Mouse (Mus musculus): ENCODE data around the gene Sos2. TPM values are rescaled to one million over a fixed set of nuclear protein-coding genes. Genes with fewer than 3 reads are reported as not detected.

Gene Sos2
- polyA plus RNA-seq (2016; fragmentation: Nextera tagmentation; extraction: Ambion mirVana) = 8.9 and 11.0 TPM in 2 replicates

DNA sequence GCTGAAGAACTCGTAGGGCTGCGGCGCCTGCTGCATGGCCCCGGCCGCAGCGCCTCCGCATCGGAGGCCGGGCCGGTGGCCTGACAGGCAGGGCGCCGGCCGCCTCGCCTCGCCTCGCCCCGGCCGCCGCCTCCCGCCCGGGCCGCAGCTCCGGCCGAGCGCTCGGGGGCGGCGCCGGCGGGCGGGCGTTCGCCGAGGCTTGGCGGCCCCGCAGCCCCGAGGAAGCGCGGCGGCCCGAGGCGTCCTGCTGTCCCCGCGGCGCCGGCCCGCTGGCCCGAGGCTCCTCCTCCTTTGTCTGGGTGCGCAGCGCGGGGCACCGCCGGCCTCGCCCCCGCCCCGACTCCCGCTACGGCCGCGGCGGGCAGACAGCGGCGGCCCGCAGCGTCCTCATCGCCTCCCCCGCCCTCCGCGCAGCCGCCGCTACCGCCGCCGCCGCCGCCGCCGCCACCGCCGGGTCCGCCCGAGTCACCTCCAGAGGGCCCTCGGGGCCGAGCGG lies at the start of gene Sos2:
Sos2 (minus strand) TSS at position 287 of the 496 bp plus-strand sequence.
- Histone ChIP-seq H3K9ac (peak within 1 kb of the TSS; percentile 94), H3K9me3 (no peaks in the 10 kb centered on the region), H3K27ac (peak within 1 kb of the TSS; percentile 96), H3K4me2 (peak within 1 kb of the TSS; percentile 80), H3K27me3 (no peaks in the 10 kb centered on the region), H3K4me1 (peaks cover 15% of the 10 kb centered on the region), H3K4me3 (replicated peaks) (peak within 1 kb of the TSS; percentile 93), H3K36me3 (replicated peaks) (no peaks in the 10 kb centered on the region)
- WGBS = 0% methylated on average over 29 of the region's 85 CpGs
- ATAC-seq (ENCODE audit: low FRiP score) = peak; percentile 74

DNA sequence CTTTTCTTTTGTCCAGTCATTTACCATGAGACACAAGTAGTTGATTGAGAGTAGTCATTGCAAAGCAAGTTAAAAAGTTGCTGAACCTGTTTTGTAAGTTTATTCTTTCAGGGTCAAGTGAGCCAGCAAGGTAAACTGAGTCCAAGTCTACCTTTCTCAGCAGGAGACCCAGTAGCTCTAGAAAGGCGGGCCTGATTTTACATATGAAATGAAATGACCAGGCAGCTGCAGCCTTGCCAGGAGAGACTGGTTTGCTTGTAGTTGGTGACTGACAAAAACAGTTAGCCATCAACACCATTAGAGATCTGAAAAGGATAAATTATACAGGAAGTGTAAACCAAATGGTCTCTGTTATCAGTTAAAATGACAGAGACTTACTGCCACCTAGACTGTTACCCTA lies 48.7 kb upstream of the Sos2 start:
- no peak overlapping the region for H3K4me3 ChIP-seq (replicated peaks)
- no peak for ATAC-seq (ENCODE audit: low FRiP score)
- H3K9ac ChIP-seq = no peak overlapping the region
- no peaks in the 10 kb centered on the region for H3K9me3 ChIP-seq
- H3K4me1 ChIP-seq = peaks cover 5% of the 10 kb centered on the region; the same call in 1 of the 2 replicates
- H3K27me3 ChIP-seq = no peaks in the 10 kb centered on the region
- 90% methylated on average over 1 of the region's 1 CpGs for WGBS
- H3K4me2 ChIP-seq = no peak overlapping the region
- H3K27ac ChIP-seq = no peak overlapping the region
- H3K36me3 ChIP-seq (replicated peaks) = no peaks in the 10 kb centered on the region

DNA sequence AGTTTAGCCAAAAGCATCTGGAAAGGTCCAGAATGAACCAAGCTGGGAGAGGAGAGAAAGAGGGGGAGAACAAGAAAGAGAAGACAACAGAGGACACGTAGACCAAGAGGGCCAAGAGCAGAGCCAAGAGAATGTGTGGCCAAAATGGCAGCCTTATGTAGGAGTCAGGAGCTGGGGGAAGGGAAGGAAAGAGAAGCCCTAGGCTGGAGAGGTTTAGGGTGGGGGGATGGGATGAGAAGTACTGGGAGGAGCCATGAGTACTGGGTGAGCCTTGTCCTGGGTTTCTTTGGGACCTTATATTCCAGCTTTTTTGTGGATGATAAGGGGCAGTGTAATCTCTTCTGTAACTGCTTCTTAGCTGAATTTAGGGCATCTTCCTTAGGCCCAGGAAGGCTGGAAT lies 47.6 kb upstream of the Sos2 start:
- peaks cover 8% of the 10 kb centered on the region; the same call in 1 of the 2 replicates for H3K4me1 ChIP-seq
- H3K27ac ChIP-seq = no peak overlapping the region
- H3K9ac ChIP-seq = no peak overlapping the region
- H3K27me3 ChIP-seq = no peaks in the 10 kb centered on the region
- H3K36me3 ChIP-seq (replicated peaks) = no peaks in the 10 kb centered on the region
- WGBS = 95% methylated on average over 1 of the region's 1 CpGs
- no peak overlapping the region for H3K4me3 ChIP-seq (replicated peaks)
- ATAC-seq (ENCODE audit: low FRiP score) = no peak
- no peak overlapping the region for H3K4me2 ChIP-seq
- no peaks in the 10 kb centered on the region for H3K9me3 ChIP-seq

DNA sequence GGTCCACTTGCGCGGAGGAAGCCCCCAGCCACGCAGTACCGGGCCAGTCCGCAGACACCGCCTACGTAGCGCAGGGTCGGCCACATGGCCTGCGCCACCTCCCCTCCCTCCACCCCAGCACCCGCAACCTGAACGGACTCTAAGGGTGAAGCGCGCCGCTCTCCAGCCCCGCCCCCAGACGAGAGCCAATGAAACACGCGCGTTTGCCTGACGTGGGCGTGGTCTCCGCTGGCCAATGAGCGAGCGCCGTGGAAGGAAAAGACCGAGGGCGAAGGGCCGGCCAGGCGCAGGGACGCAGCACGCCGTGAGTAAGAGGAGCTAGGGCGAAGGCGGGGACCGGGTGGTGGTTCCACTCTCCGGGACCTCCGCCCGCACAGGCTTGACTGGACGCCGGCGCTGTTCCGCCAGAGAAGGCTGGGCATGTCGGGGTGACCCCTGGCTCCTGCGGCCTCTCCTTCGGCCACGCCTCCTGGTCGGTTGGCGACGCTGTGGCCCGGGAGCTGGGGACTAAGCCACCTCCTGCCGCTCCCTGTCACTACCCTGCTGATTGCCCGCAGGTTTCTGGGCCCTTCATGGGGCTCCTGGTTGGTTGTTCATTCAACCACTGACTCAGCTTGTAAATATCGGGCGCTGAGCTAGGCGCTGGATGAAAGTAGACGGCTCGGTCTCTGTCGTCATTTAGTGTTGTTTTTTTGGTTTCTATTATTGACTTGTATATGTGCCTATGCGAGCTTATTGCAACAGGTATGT lies 43.2 kb upstream of the Sos2 start, which contains the start of the genes L2hgdh and Atp5s:
L2hgdh (minus strand) TSS at position 163 of the 750 bp plus-strand sequence.
Atp5s (plus strand) TSS at position 240 of the 750 bp plus-strand sequence.
- Histone ChIP-seq H3K9me3 (peaks cover 4% of the 10 kb centered on the region), H3K4me1 (peaks cover 18% of the 10 kb centered on the region), H3K27ac (peak within 1 kb of the TSS; percentile 80), H3K4me2 (peak within 1 kb of the TSS; percentile 75), H3K9ac (peak within 1 kb of the TSS; percentile 73), H3K36me3 (replicated peaks) (peaks cover 11% of the 10 kb centered on the region), H3K27me3 (no peaks in the 10 kb centered on the region), H3K4me3 (replicated peaks) (peak within 1 kb of the TSS; percentile 70)
- WGBS = under 1% methylated on average over 60 of the region's 60 CpGs
- ATAC-seq (ENCODE audit: low FRiP score) = peak; percentile 98

DNA sequence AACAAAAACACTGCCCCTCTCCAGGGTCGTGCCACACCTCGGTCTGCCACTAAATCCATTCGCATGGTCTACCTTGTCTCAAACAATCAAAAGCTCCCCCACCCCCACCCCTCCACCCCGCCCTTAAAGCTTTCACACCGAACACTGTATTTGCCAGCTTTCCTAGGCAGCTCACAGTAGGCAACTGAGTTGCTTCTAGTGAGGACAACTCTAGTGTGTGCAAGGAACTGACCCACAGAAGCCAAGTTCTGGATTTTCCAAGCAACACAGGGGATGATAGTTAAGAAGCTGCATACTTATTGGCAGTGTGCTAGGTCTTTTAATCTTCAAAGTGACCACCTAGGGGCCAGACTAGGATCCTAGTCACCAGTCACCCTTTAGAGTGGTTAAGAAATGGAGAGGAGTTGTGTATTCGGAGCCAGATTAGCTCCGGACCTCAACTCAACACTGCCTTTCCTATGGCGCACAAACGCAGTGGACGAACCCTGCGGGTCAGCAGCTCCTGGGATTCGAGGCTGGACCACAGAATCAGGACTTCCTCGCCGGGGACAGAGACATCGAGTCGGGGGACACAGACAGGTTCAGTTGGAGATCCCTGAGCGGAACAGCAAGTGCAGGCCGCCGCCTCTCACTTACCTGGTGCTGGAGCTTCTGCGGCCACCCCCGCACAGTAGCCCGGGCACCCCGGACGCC lies 42.5 kb upstream of the Sos2 start:
- peak; percentile 9; the same call in 1 of the 2 replicates for ATAC-seq (ENCODE audit: low FRiP score)
- peak overlapping the region; percentile 70 for H3K4me3 ChIP-seq (replicated peaks)
- H3K36me3 ChIP-seq (replicated peaks) = peaks cover 18% of the 10 kb centered on the region
- peak overlapping the region; percentile 73 for H3K9ac ChIP-seq
- no peaks in the 10 kb centered on the region for H3K27me3 ChIP-seq
- H3K9me3 ChIP-seq = peaks cover 11% of the 10 kb centered on the region
- H3K4me1 ChIP-seq = peaks cover 18% of the 10 kb centered on the region
- WGBS = 2% methylated on average over 24 of the region's 24 CpGs
- no peak overlapping the region for H3K27ac ChIP-seq
- peak overlapping the region; percentile 75 for H3K4me2 ChIP-seq

DNA sequence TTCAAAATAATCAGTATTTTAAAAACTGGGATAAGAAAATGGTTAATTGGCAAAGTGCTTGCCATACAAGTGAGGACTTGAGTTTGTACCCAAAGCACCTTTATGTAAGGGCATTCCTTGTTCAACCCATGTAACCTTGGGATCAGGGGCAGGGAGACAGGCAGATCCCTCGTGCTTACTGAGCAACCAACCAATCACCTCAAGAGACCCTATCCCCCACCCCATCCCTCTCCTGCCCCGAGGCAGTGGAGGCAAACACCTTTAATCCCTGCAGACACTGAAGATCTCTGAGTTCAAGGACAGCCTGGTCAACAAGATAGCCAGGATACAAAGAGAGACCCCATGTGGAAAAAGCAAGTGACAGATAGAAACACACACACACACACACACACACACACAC lies 41.7 kb upstream of the Sos2 start:
- Histone ChIP-seq H3K36me3 (replicated peaks) (peaks cover 22% of the 10 kb centered on the region), H3K9me3 (peaks cover 15% of the 10 kb centered on the region), H3K9ac (0 out of 2 replicates have a peak overlapping the region, but pooled peaks have one; percentile 73), H3K4me3 (replicated peaks) (peak overlapping the region; percentile 70), H3K27ac (no peak overlapping the region), H3K4me2 (peak overlapping the region; percentile 75), H3K27me3 (no peaks in the 10 kb centered on the region), H3K4me1 (peaks cover 18% of the 10 kb centered on the region)
- ATAC-seq (ENCODE audit: low FRiP score) = no peak
- WGBS = 55% methylated on average over 2 of the region's 2 CpGs

DNA sequence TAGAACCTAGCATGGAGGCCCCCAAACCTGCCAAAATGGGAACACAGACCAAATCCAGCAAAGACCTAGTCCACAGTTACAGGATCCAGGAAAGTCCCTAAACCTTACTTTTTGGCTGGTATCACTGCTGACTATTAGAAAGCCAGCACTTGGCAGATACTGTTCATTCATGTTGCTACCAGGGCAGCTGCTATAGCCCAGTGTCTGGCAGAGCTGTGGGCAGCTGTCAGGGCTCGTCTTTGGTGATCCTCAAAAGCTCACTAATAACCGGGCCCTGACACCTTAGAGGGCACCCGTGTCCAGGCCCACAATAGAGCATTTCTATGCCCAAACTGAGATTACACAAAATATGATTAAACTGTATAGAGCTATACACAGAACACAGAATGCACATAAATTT lies 41.2 kb upstream of the Sos2 start:
- 91% methylated on average over 3 of the region's 3 CpGs for WGBS
- no peak overlapping the region for H3K4me2 ChIP-seq
- H3K9me3 ChIP-seq = peaks cover 19% of the 10 kb centered on the region
- no peak overlapping the region for H3K9ac ChIP-seq
- no peaks in the 10 kb centered on the region for H3K27me3 ChIP-seq
- peaks cover 18% of the 10 kb centered on the region for H3K4me1 ChIP-seq
- no peak for ATAC-seq (ENCODE audit: low FRiP score)
- no peak overlapping the region for H3K27ac ChIP-seq
- H3K36me3 ChIP-seq (replicated peaks) = peaks cover 27% of the 10 kb centered on the region
- H3K4me3 ChIP-seq (replicated peaks) = no peak overlapping the region

DNA sequence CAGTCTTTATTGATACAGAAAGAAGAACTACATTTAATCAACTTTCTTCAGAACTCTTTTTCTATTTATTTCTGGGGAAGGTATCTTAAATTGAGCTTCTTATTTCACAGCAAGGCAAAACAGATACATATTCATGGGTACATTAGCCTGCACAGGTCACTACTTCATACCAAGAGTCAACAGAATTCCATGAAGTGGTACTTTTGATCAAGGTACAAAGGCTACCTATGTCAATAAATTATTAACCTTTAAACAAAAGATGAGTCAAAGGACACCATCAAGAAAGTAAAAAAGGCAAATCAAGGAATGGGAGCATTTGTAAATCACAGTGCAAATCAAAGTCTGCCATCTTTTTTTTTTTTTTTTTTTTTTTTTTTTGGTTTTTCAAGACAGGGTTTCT lies 32.0 kb upstream of the Sos2 start:
- Histone ChIP-seq H3K4me3 (replicated peaks) (no peak overlapping the region), H3K27me3 (no peaks in the 10 kb centered on the region), H3K9ac (no peak overlapping the region), H3K36me3 (replicated peaks) (peaks cover 19% of the 10 kb centered on the region), H3K27ac (no peak overlapping the region), H3K4me2 (no peak overlapping the region), H3K9me3 (peaks cover 4% of the 10 kb centered on the region; the same call in 1 of the 2 replicates), H3K4me1 (no peaks in the 10 kb centered on the region)
- ATAC-seq (ENCODE audit: low FRiP score) = no peak

DNA sequence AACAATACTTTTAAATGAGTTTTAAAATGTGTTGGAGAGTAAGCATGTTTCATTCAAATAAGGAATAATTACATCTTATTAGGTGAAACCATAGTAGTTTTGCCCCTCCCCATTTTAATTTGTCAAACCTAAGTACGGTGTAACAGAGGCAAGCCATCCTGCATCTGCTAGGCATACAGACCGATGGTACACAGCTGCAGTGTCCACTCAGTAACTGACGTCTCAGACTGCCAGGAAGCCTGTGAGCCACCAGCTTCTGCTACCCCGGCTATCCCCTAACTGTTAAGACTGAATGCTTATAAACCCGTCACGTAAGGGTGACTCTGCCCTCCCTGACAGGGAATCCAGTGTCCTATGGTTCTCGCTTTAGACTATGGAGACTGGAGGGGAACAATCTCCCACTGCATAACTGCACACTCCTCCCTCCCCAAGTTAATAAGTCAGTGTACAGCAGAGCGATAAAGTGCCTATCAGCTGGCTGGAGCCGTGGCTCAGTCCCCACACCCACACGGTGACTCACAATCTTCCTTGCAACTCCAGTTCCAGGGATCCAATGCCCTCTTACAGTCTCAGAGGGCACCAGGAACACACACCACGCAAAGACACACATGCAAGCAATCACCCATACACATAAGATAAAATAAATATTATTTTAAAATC lies 23.3 kb upstream of the Sos2 start:
- Histone ChIP-seq H3K4me2 (no peak overlapping the region), H3K9me3 (no peaks in the 10 kb centered on the region), H3K9ac (no peak overlapping the region), H3K27ac (no peak overlapping the region), H3K36me3 (replicated peaks) (peaks cover 4% of the 10 kb centered on the region; the same call in 1 of the 2 replicates), H3K27me3 (no peaks in the 10 kb centered on the region), H3K4me1 (no peaks in the 10 kb centered on the region), H3K4me3 (replicated peaks) (no peak overlapping the region)
- ATAC-seq (ENCODE audit: low FRiP score) = no peak
- 93% methylated on average over 11 of the region's 11 CpGs for WGBS

DNA sequence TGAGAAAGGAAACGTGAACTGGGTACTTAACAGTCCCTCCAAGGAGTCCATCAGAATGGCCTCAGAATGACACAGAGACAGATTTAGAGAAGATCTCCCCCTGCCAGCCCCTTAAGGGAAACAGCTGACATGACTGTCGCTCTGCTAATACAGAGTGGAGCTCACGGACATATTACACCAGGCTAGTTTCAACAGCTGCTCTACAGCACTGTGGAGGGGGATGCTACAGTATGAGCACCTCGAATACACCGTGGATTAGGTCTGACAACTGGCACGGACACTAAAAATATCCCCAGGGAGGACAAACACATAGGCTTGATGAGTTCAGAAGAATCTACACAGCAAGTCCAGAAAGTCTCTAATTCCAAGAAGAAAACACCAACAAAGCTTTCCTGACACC lies 16.7 kb upstream of the Sos2 start:
- WGBS = 91% methylated on average over 6 of the region's 6 CpGs
- Histone ChIP-seq H3K27ac (no peak overlapping the region), H3K27me3 (no peaks in the 10 kb centered on the region), H3K4me3 (replicated peaks) (no peak overlapping the region), H3K4me1 (no peaks in the 10 kb centered on the region), H3K9ac (no peak overlapping the region), H3K9me3 (no peaks in the 10 kb centered on the region), H3K36me3 (replicated peaks) (peaks cover 10% of the 10 kb centered on the region; the same call in 1 of the 2 replicates), H3K4me2 (no peak overlapping the region)
- ATAC-seq (ENCODE audit: low FRiP score) = no peak

DNA sequence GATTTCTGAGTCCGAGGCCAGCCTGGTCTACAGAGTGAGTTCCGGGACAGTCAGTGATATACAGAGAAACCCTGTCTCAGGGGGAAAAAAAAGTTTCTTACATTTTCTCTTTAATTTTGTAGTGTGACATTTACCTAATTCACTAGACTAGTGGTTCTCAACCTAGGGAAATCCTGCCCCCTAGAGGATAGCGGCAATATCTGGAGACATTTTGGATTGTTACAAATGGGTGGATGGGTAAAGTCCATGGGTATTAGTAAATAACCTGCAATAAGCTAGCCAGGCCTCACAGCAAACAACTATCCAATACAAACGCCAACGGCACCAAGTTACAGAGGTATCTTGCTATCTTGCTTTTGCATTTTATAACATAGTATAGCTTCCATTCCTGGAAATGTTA lies 15.1 kb upstream of the Sos2 start:
- no peaks in the 10 kb centered on the region for H3K27me3 ChIP-seq
- WGBS = 78% methylated on average over 5 of the region's 5 CpGs
- H3K36me3 ChIP-seq (replicated peaks) = peaks cover 8% of the 10 kb centered on the region; the same call in 1 of the 2 replicates
- H3K9ac ChIP-seq = no peak overlapping the region
- no peak overlapping the region for H3K27ac ChIP-seq
- no peak overlapping the region for H3K4me2 ChIP-seq
- no peak overlapping the region for H3K4me3 ChIP-seq (replicated peaks)
- no peaks in the 10 kb centered on the region for H3K9me3 ChIP-seq
- no peaks in the 10 kb centered on the region for H3K4me1 ChIP-seq
- no peak for ATAC-seq (ENCODE audit: low FRiP score)

DNA sequence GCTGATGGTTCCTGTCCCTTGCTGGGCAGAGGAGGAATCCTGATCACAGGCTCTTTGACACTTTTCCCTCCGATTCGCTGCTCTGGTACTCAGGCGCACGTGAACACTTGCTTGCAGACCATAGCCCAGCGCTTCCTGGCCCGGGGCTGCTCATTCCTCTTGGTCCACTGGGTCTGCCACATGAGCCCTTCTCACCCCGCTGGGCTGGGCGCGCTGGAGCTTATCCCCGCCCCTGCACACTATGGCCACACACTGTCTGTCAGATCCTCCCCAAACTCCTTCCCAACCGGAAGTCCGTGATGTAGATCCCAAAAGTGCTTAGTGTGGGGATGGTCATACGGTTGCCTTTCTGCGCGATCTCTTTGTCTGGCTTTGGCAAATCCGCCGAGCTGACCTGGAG lies 11.8 kb upstream of the Sos2 start:
- WGBS = 76% methylated on average over 17 of the region's 17 CpGs
- Histone ChIP-seq H3K9me3 (no peaks in the 10 kb centered on the region), H3K4me3 (replicated peaks) (no peak overlapping the region), H3K9ac (no peak overlapping the region), H3K27me3 (no peaks in the 10 kb centered on the region), H3K36me3 (replicated peaks) (no peaks in the 10 kb centered on the region), H3K27ac (no peak overlapping the region), H3K4me2 (no peak overlapping the region), H3K4me1 (no peaks in the 10 kb centered on the region)
- no peak for ATAC-seq (ENCODE audit: low FRiP score)

All from forebrain, embryonic 12.5 days (tissue).